Mouse (Mus musculus): ENCODE data around the gene Tceal5.

DNA sequence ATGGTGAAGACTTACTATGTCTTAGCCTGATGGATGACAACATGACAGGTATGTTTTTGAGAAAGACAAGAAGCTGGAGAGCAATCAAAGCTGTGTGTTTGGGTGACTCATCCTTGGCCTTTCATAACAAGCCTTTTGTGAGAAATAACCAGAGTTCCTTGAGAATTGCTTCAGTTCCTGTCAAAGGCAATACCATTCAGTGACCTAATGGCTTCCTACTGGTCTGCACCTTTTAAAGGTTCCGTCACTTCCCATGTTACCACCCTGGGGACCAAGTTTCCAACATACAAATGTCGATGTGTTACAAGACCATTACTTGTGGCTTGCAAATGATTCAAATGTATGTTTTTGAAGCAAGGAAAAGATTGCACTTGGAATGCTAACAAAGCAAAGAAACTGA is 39.5 kb upstream of the Tceal5 start:
- TF ChIP-seq CTCF (IDR thresholded peaks at IDR 0.05; ENCODE audit: extremely low read depth, insufficient read depth, low read length): no peak
- TF ChIP-seq POLR2A (IDR thresholded peaks at IDR 0.05; ENCODE audit: extremely low read depth, insufficient read depth, low read length): no peak
